Mouse (Mus musculus) erythroid progenitor cell, adult 5-6 weeks (primary cell): ENCODE measurements around the gene Cdcp2. TPM values are rescaled to one million over a fixed set of nuclear protein-coding genes. Genes with fewer than 3 reads are reported as not detected.

ENCODE experiments used
- ATAC-seq: replicated peaks from 2 replicates; pipeline ENCODE4 v1.8.0; 2016; ENCODE audit warnings: moderate number of reproducible peaks, mild to moderate bottlenecking, moderate TSS enrichment, inconsistent platforms; ENCODE audit not compliant: poor library complexity, low FRiP score, severe bottlenecking
- total RNA-seq, 2 experiments: library from RNA; stranded (forward) in 1 of 2; stranded (reverse) in 1 of 2; fragments of 150-400 nt in 1 of 2; fragments of 186-747, 209-891 nt in 1 of 2; gene quantifications; 2 replicates each; pipeline versions ENCODE4 v1.2.3 to v1.2.4; 2015 to 2017; ENCODE audit warnings: low replicate concordance in 2 of 2

Gene Cdcp2
- total RNA-seq (2015; ENCODE audit: low replicate concordance): not detected in 2 replicates
- total RNA-seq (2017; ENCODE audit: low replicate concordance): not detected in 2 replicates

- no peak for ATAC-seq
Observed at GRCm38 (mm10) chr4:107096841-107097373, at the start of gene Cdcp2. Gene Cdcp2 (plus strand): TSS chr4:107096891.

GRCm38 (mm10) chr4:107047806-107048205 lies 48.9 kb upstream of the Cdcp2 start:
- ATAC-seq: no peak

GRCm38 (mm10) chr4:107048568-107049162 lies 48.0 kb upstream of the Cdcp2 start:
- ATAC-seq: no peak

- no peak for ATAC-seq
Observed at GRCm38 (mm10) chr4:107051889-107052288, 44.8 kb upstream of the Cdcp2 start.

- ATAC-seq: no peak
Observed at GRCm38 (mm10) chr4:107052962-107053553, 43.6 kb upstream of the Cdcp2 start.

GRCm38 (mm10) chr4:107056088-107056487 lies 40.6 kb upstream of the Cdcp2 start:
- ATAC-seq: no peak

GRCm38 (mm10) chr4:107058346-107058745 lies 38.3 kb upstream of the Cdcp2 start:
- no peak for ATAC-seq

- ATAC-seq: no peak
Observed at GRCm38 (mm10) chr4:107058781-107059180, 37.9 kb upstream of the Cdcp2 start.

GRCm38 (mm10) chr4:107061560-107061959 lies 35.1 kb upstream of the Cdcp2 start:
- no peak for ATAC-seq

- ATAC-seq: no peak
Observed at GRCm38 (mm10) chr4:107063214-107063613, 33.5 kb upstream of the Cdcp2 start.

GRCm38 (mm10) chr4:107064394-107065098 lies 32.1 kb upstream of the Cdcp2 start:
- no peak for ATAC-seq

GRCm38 (mm10) chr4:107066252-107067124 lies 30.2 kb upstream of the Cdcp2 start, which contains the start of the genes Mrpl37 and Cyb5rl:
Gene Mrpl37 (minus strand): TSS chr4:107066868.
Gene Cyb5rl (plus strand): TSS chr4:107066988.
- peak; percentile 100 for ATAC-seq

- ATAC-seq: peak; percentile 27
Observed at GRCm38 (mm10) chr4:107067151-107067840, 29.4 kb upstream of the Cdcp2 start.

GRCm38 (mm10) chr4:107072343-107072742 lies 24.3 kb upstream of the Cdcp2 start:
- no peak for ATAC-seq

GRCm38 (mm10) chr4:107075456-107075855 lies 21.2 kb upstream of the Cdcp2 start:
- ATAC-seq: no peak

GRCm38 (mm10) chr4:107078894-107079293 lies 17.8 kb upstream of the Cdcp2 start:
- ATAC-seq: no peak

- no peak for ATAC-seq
Observed at GRCm38 (mm10) chr4:107079716-107080115, 17.0 kb upstream of the Cdcp2 start.

GRCm38 (mm10) chr4:107082185-107082584 lies 14.5 kb upstream of the Cdcp2 start:
- no peak for ATAC-seq

GRCm38 (mm10) chr4:107083126-107083525 lies 13.6 kb upstream of the Cdcp2 start:
- ATAC-seq: no peak
